Mouse (Mus musculus): ENCODE data around the gene Capn13. TPM values are rescaled to one million over a fixed set of nuclear protein-coding genes. Genes with fewer than 3 reads are reported as not detected.
"Not testable (repeated sequence)": the region's sequence is repeated elsewhere in the genome, so short reads cannot be mapped to it uniquely, and the experiment has no call there.

The Capn13 gene
- polyA plus RNA-seq, 1 experiment from 2014 or later: not detected

DNA sequence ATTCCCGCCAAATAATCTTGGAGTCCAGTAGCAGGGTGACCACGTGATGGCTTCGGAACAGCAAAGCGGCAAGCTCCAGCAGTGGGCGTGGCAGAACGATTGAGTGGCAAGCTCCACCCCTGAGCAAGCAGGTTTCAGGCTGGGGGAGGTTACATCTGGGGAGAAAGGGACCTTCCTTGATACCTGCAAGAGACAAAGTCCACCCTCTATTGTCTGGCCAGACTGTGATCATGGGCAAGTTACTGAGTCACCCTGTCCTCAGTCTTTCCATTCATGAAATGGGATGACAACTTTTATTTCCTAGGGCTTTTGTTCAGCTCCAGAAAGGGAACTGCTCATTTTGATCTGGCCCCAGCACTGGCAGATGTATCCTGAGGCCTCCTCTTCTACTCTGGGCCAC lies 118.0 kb downstream of the Capn13 start:
- H3K27me3 ChIP-seq (ENCODE audit: control insufficient read depth, insufficient read depth, low read length); H3K9ac ChIP-seq (ENCODE audit: low read depth, low read length); H3K9me3 ChIP-seq (replicated peaks; ENCODE audit: control insufficient read depth, low read length); H3K4me2 ChIP-seq; H3K4me1 ChIP-seq (ENCODE audit: control insufficient read depth, insufficient read depth, low read length); H3K4me3 ChIP-seq (ENCODE audit: low read depth, low read length); H3K27ac ChIP-seq (ENCODE audit: low read depth, low read length); H3K36me3 ChIP-seq (ENCODE audit: control insufficient read depth, insufficient read depth, low read length); ATAC-seq (replicated peaks; ENCODE audit: insufficient number of reproducible peaks, low FRiP score, low TSS enrichment): not testable (repeated sequence)
- 28% methylated on average over 6 of the region's 6 CpGs for WGBS (ENCODE audit: insufficient replicate concordance)

DNA sequence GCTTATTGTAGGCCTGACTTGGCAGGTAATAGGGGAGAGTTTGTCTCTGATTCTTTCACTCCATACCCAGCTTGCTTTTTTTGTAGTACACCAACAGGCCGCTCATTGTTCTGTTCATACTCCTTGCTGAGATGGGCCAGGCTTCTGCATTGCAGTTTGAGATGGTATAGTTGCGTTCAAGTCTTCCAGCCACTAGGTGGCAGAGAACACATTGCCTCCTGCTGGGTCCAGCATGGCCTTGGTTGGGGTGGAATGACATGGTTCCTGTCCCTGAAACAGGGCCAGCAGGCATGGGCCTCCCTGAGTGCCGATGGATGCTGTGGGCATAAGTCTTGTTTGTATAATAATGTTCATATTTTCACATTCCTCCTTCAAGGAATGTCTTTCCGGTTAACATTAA lies 122.9 kb downstream of the Capn13 start:
- Histone ChIP-seq H3K4me1 (ENCODE audit: control insufficient read depth, insufficient read depth, low read length) (no peaks in the 10 kb centered on the region), H3K36me3 (ENCODE audit: control insufficient read depth, insufficient read depth, low read length) (no peaks in the 10 kb centered on the region), H3K9ac (ENCODE audit: low read depth, low read length) (no peak overlapping the region), H3K4me3 (ENCODE audit: low read depth, low read length) (no peak overlapping the region), H3K27me3 (ENCODE audit: control insufficient read depth, insufficient read depth, low read length) (no peaks in the 10 kb centered on the region), H3K27ac (ENCODE audit: low read depth, low read length) (no peak overlapping the region), H3K9me3 (replicated peaks; ENCODE audit: control insufficient read depth, low read length) (no peaks in the 10 kb centered on the region), H3K4me2 (no peak overlapping the region)
- WGBS (ENCODE audit: insufficient replicate concordance): 89% methylated on average over 4 of the region's 4 CpGs
- no peak for ATAC-seq (replicated peaks; ENCODE audit: insufficient number of reproducible peaks, low FRiP score, low TSS enrichment)

DNA sequence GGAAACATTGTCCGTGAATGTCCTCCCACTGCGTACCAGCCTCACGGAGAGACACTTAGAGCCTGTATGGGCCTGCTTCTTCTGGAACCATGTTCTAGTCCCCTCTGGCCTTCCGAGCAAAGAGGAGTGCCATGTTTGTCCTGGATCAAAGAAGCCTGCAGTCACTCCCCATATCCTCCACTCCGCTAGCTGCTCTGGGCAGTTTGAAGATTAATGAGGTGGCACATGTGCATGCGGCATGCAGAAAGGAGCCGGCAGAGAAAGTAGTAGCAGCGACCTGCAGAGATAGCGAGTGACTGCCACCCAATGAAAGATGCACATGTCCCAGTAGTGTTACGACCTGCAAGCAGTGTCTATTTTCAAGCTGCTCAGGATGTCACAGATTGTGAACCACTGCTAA lies 125.6 kb downstream of the Capn13 start:
- Histone ChIP-seq H3K9me3 (replicated peaks; ENCODE audit: control insufficient read depth, low read length) (no peaks in the 10 kb centered on the region), H3K27me3 (ENCODE audit: control insufficient read depth, insufficient read depth, low read length) (no peaks in the 10 kb centered on the region), H3K4me3 (ENCODE audit: low read depth, low read length) (no peak overlapping the region), H3K4me2 (no peak overlapping the region), H3K27ac (ENCODE audit: low read depth, low read length) (no peak overlapping the region), H3K9ac (ENCODE audit: low read depth, low read length) (no peak overlapping the region), H3K4me1 (ENCODE audit: control insufficient read depth, insufficient read depth, low read length) (no peaks in the 10 kb centered on the region), H3K36me3 (ENCODE audit: control insufficient read depth, insufficient read depth, low read length) (no peaks in the 10 kb centered on the region)
- no peak for ATAC-seq (replicated peaks; ENCODE audit: insufficient number of reproducible peaks, low FRiP score, low TSS enrichment)
- WGBS (ENCODE audit: insufficient replicate concordance): 75% methylated on average over 10 of the region's 10 CpGs

DNA sequence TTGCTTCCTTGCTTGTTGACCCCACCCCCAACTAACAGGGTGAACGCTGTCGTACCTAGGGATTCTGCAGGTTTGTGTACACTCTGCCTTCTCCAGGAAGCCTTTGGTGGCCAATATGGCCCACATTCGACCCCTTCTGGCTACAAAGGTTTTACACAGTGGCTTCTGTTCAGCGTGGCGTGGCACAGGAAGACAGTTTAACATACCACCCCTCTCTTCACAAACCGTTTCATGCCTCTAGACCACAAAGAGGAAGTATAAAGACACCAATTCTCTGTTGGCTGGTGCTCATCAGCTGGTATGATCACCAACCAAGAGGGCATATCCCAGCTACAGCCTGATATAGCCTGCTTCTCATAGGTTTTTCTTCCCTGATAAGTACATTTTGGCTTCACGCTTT lies 126.9 kb downstream of the Capn13 start:
- Histone ChIP-seq H3K4me3 (ENCODE audit: low read depth, low read length) (no peak overlapping the region), H3K9me3 (replicated peaks; ENCODE audit: control insufficient read depth, low read length) (no peaks in the 10 kb centered on the region), H3K4me1 (ENCODE audit: control insufficient read depth, insufficient read depth, low read length) (no peaks in the 10 kb centered on the region), H3K4me2 (no peak overlapping the region), H3K27ac (ENCODE audit: low read depth, low read length) (no peak overlapping the region), H3K9ac (ENCODE audit: low read depth, low read length) (no peak overlapping the region), H3K36me3 (ENCODE audit: control insufficient read depth, insufficient read depth, low read length) (no peaks in the 10 kb centered on the region), H3K27me3 (ENCODE audit: control insufficient read depth, insufficient read depth, low read length) (no peaks in the 10 kb centered on the region)
- no peak for ATAC-seq (replicated peaks; ENCODE audit: insufficient number of reproducible peaks, low FRiP score, low TSS enrichment)
- 75% methylated on average over 7 of the region's 7 CpGs for WGBS (ENCODE audit: insufficient replicate concordance)

DNA sequence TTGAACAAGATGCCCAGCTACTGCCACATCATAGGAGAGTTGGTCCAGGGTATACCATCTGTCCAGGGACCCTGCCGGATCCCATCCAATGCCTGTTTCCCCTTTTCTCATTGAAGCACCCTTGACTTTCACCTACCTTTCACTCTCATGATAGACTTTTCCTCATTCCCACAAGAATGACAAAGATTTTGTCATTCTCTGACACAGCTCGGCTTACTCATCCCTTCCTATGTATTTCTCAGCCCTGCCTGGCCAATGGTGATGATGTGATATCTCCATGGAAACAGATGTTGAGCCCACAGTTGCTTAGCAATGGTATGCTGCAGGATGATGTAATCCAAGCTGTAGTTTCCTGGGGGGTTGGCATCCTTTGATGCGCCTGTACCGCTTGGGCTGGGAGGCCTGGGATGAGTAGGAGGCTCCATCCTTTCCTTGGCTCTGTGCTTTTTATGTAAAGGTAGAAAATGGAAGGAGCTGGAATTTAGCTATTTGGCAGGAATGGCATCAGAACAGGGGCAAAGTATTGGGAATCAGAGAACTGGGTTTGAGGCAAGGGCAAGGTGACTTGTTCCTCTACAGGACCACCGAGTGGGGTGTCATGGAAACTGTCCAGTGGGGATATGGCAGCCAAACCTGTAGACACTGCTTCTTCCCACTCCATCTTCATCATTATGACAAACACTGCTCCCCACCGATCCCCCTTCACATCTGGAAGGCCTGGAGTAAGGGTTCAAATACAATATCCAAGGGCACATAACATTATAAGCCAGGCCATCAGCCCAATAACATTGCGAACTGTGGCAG lies 128.7 kb downstream of the Capn13 start:
- no peak for ATAC-seq (replicated peaks; ENCODE audit: insufficient number of reproducible peaks, low FRiP score, low TSS enrichment)
- WGBS (ENCODE audit: insufficient replicate concordance): 85% methylated on average over 7 of the region's 7 CpGs
- no peak overlapping the region for H3K27ac ChIP-seq (ENCODE audit: low read depth, low read length)
- H3K36me3 ChIP-seq (ENCODE audit: control insufficient read depth, insufficient read depth, low read length): no peaks in the 10 kb centered on the region
- no peak overlapping the region for H3K9ac ChIP-seq (ENCODE audit: low read depth, low read length)
- H3K9me3 ChIP-seq (replicated peaks; ENCODE audit: control insufficient read depth, low read length): no peaks in the 10 kb centered on the region
- H3K4me3 ChIP-seq (ENCODE audit: low read depth, low read length): no peak overlapping the region
- H3K4me1 ChIP-seq (ENCODE audit: control insufficient read depth, insufficient read depth, low read length): no peaks in the 10 kb centered on the region
- no peak overlapping the region for H3K4me2 ChIP-seq
- H3K27me3 ChIP-seq (ENCODE audit: control insufficient read depth, insufficient read depth, low read length): no peaks in the 10 kb centered on the region

DNA sequence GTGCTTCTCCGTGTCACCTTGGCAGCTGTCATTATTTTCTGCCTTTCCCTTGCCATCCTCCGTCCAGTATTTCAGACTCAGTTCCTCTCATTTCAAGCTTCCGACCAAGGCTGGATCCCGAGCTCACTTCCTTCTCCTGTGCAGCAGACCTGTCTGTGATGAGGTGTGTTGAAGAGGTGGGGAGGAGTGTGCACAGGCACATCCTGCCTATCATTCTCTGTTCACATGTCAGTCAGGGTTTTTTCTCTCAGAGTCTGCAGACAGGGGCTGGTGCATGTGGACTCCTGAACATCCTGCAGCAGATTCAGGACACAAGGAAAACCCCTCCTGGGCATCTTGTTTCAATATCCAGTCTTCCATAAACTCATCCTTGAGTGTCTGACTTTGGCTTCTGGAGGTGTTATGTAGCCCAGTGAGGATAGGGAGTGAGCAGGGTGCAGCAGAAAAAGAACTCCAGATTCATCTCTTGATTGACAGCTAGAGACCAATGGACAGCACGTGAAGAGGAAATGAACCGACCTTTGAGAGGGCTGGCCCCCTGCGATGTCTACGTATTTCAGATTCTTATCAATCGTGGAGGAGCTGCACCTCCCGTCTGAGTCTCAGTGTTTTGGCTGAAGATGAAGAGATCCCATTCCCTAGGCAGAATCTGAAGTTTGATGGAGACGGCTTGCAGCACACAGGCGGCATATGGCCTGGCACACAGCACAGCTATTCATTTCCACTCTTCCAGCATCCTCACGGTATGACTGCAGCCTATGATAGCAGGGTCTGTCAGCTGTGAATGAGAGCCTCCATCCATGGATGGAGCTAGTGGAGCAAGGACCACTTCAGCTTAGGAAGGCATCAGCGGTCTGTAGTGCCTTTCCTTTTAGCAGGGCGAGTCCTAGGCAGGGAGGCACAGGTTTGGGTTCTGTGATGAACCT lies 129.5 kb downstream of the Capn13 start:
- Histone ChIP-seq H3K9me3 (replicated peaks; ENCODE audit: control insufficient read depth, low read length) (no peaks in the 10 kb centered on the region), H3K36me3 (ENCODE audit: control insufficient read depth, insufficient read depth, low read length) (no peaks in the 10 kb centered on the region), H3K27ac (ENCODE audit: low read depth, low read length) (no peak overlapping the region), H3K27me3 (ENCODE audit: control insufficient read depth, insufficient read depth, low read length) (no peaks in the 10 kb centered on the region), H3K4me3 (ENCODE audit: low read depth, low read length) (no peak overlapping the region), H3K4me2 (no peak overlapping the region), H3K9ac (ENCODE audit: low read depth, low read length) (no peak overlapping the region), H3K4me1 (ENCODE audit: control insufficient read depth, insufficient read depth, low read length) (no peaks in the 10 kb centered on the region)
- WGBS (ENCODE audit: insufficient replicate concordance): 71% methylated on average over 15 of the region's 15 CpGs
- ATAC-seq (replicated peaks; ENCODE audit: insufficient number of reproducible peaks, low FRiP score, low TSS enrichment): no peak

DNA sequence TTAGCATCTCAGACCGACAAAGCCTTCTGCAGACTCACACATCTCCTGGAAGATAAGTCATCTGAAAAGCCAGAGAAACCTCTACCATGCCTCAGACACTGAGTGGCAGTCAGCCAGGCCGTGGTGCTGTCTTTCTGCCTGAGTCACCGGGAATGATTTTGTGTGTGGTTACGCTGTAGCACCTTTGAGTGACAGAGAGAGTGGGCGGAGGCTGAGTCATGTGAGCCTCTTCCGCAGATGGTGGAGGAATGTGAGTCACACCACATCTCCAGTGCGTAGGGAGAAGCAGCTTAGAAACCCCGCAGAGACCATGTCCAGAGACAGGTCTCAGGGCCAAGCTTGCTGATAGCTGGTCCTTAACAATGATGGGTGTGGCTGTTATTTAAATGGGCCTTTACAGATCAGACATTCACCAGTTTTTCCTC lies 137.6 kb downstream of the Capn13 start:
- 63% methylated on average over 8 of the region's 8 CpGs for WGBS (ENCODE audit: insufficient replicate concordance)
- Histone ChIP-seq H3K9ac (ENCODE audit: low read depth, low read length) (no peak overlapping the region), H3K27ac (ENCODE audit: low read depth, low read length) (no peak overlapping the region), H3K36me3 (ENCODE audit: control insufficient read depth, insufficient read depth, low read length) (no peaks in the 10 kb centered on the region), H3K4me1 (ENCODE audit: control insufficient read depth, insufficient read depth, low read length) (peaks cover 6% of the 10 kb centered on the region), H3K9me3 (replicated peaks; ENCODE audit: control insufficient read depth, low read length) (no peaks in the 10 kb centered on the region), H3K27me3 (ENCODE audit: control insufficient read depth, insufficient read depth, low read length) (no peaks in the 10 kb centered on the region), H3K4me3 (ENCODE audit: low read depth, low read length) (no peak overlapping the region), H3K4me2 (no peak overlapping the region)
- no peak for ATAC-seq (replicated peaks; ENCODE audit: insufficient number of reproducible peaks, low FRiP score, low TSS enrichment)

DNA sequence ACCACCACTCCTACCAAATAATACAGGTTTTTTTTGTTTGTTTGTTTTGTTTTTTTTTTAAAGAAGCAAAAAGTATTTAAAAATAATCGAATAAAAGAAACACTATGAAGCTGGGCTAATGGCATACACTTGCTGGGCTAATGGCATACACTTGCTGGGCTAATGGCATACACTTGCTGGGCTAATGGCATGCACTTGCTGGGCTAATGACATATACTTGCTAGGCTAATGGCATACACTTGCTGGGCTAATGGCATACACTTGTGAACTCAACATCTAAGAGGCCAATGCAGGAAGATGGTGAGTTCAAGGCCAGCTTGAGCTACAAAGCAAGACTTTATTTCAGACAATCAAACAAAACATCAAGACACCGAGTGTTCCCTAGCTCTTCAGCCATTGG lies 138.1 kb downstream of the Capn13 start:
- Histone ChIP-seq H3K4me3 (ENCODE audit: low read depth, low read length) (no peak overlapping the region), H3K27me3 (ENCODE audit: control insufficient read depth, insufficient read depth, low read length) (no peaks in the 10 kb centered on the region), H3K36me3 (ENCODE audit: control insufficient read depth, insufficient read depth, low read length) (no peaks in the 10 kb centered on the region), H3K27ac (ENCODE audit: low read depth, low read length) (no peak overlapping the region), H3K9me3 (replicated peaks; ENCODE audit: control insufficient read depth, low read length) (no peaks in the 10 kb centered on the region), H3K4me1 (ENCODE audit: control insufficient read depth, insufficient read depth, low read length) (peaks cover 7% of the 10 kb centered on the region), H3K4me2 (no peak overlapping the region), H3K9ac (ENCODE audit: low read depth, low read length) (no peak overlapping the region)
- no peak for ATAC-seq (replicated peaks; ENCODE audit: insufficient number of reproducible peaks, low FRiP score, low TSS enrichment)
- 79% methylated on average over 2 of the region's 2 CpGs for WGBS (ENCODE audit: insufficient replicate concordance)
